Mouse (Mus musculus): ENCODE data around the gene Ddx60. TPM values are rescaled to one million over a fixed set of nuclear protein-coding genes. Genes with fewer than 3 reads are reported as not detected.

Gene Ddx60
- polyA plus RNA-seq (2016; fragmentation: Nextera tagmentation; extraction: Ambion mirVana) = 0.57 and 2.0 TPM in 2 replicates

DNA sequence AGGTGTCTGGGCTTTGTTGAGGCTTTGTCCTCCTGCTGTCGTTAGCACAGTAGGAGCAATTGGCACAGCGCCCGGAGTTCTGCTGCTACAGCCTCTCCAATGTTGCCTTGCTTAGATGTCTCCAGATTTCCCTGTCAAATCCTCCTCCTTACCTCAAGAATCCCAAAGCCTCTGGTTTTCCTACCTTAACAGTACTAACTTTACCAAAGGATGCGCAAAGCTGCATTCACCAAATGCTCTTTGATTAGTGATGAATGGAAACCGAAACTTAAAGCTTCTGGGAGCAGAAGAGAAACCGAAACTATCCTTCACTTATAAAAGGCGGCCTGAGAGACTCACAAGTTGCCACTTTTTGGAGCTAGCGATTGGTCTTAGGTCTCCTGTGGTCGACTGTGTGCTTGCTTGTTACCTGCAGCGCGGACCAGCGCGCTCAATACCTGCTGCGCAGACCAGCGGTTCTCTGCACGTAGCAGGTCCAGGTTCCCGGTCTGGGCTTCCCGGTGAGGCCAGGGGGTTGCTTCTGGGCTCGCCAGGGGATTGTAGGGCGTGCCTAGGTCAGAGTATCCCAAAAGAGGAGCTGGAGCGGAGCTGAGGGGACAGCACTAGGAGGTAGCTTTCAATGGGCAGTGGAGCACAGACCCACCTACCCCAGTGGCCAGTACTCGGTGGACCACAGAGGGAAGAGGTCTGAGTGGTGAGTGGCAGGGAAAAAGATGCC lies at the start of gene Ddx60:
Gene Ddx60 (plus strand): TSS at position 311 of the 718 bp plus-strand sequence.
- Histone ChIP-seq H3K4me1 (peaks cover 25% of the 10 kb centered on the region; the same call in 1 of the 2 replicates), H3K4me3 (peak within 1 kb of the TSS; percentile 62), H3K27ac (peak within 1 kb of the TSS; percentile 92), H3K9me3 (no peaks in the 10 kb centered on the region), H3K36me3 (no peaks in the 10 kb centered on the region), H3K27me3 (ENCODE audit: insufficient read depth, poor library complexity, severe bottlenecking) (no peaks in the 10 kb centered on the region)
- no peak for DNase-seq (ENCODE audit: low spot score)
- WGBS = 8% methylated on average over 22 of the region's 22 CpGs

DNA sequence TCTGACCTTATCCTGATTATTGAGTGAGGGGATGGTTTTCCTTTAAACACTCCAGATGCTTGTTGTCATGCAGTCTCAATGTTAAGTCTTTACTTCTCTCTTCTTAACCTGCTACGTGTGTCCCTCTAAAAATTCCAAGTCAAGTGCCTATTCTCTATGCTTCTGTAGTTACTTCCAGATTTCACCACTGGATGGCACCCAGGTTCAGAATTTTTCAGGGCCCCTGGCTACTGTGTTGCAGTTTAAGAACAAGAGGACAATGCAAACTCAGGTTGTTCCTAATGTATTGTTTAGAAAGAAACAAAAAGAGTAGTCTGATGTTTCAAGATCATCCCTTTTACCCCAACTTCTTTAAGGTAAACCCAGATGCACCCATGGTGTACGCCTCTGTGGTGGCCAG lies 33.8 kb upstream of the Ddx60 start:
- Histone ChIP-seq H3K36me3 (peaks cover 34% of the 10 kb centered on the region), H3K9me3 (no peaks in the 10 kb centered on the region), H3K4me1 (peaks cover 22% of the 10 kb centered on the region), H3K4me3 (no peak overlapping the region), H3K27ac (no peak overlapping the region), H3K27me3 (ENCODE audit: insufficient read depth, poor library complexity, severe bottlenecking) (no peaks in the 10 kb centered on the region)
- no peak for DNase-seq (ENCODE audit: low spot score)
- WGBS = 51% methylated on average over 2 of the region's 2 CpGs

DNA sequence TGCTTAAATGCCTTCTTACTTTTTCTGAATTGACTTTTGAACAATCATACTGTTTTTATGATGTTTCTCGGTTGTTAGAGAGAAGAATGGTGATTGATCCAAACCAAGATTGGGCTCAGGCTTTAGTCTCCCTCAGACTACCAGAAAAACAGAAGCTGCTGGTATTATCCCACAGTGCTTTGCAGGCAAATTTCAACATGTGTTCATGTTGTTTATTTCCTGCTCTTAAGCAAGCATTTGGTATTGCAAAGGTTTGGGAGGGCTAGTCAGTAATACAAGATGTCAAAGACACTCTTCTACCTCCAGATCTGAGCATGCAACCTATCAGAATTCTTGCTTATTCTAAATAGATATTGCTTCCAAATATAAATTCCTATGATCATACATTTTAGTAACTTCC lies 31.1 kb upstream of the Ddx60 start:
- peaks cover 22% of the 10 kb centered on the region for H3K4me1 ChIP-seq
- peaks cover 35% of the 10 kb centered on the region for H3K36me3 ChIP-seq
- DNase-seq (ENCODE audit: low spot score) = no peak
- 88% methylated on average over 1 of the region's 1 CpGs for WGBS
- H3K9me3 ChIP-seq = no peaks in the 10 kb centered on the region
- no peak overlapping the region for H3K4me3 ChIP-seq
- no peaks in the 10 kb centered on the region for H3K27me3 ChIP-seq (ENCODE audit: insufficient read depth, poor library complexity, severe bottlenecking)
- H3K27ac ChIP-seq = no peak overlapping the region

DNA sequence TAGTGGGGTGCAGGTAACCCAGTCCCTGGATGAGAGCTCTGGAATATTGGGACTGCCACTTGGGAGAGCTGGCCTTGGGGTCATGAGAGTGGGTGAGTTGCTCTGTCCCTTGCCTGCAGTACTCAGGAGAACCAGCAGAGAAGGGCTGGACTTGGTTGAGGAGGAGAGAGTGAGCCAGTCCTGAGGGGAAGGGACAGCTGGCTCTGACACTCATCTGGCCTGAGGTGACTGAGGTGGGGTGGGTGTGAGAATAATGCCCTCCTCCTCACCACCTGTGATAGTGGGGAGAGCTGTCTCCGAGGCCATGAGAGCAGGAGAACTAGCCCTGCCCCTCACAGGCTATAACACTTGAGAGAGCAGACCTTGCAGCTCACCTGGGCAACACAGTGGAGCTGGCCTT lies 30.5 kb upstream of the Ddx60 start:
- Histone ChIP-seq H3K27me3 (ENCODE audit: insufficient read depth, poor library complexity, severe bottlenecking) (no peaks in the 10 kb centered on the region), H3K27ac (peak overlapping the region; percentile 60), H3K9me3 (no peaks in the 10 kb centered on the region), H3K4me3 (peak overlapping the region; percentile 13), H3K36me3 (peaks cover 33% of the 10 kb centered on the region), H3K4me1 (peaks cover 22% of the 10 kb centered on the region)
- DNase-seq (ENCODE audit: low spot score) = no peak
- WGBS = 53% methylated on average over 1 of the region's 1 CpGs

DNA sequence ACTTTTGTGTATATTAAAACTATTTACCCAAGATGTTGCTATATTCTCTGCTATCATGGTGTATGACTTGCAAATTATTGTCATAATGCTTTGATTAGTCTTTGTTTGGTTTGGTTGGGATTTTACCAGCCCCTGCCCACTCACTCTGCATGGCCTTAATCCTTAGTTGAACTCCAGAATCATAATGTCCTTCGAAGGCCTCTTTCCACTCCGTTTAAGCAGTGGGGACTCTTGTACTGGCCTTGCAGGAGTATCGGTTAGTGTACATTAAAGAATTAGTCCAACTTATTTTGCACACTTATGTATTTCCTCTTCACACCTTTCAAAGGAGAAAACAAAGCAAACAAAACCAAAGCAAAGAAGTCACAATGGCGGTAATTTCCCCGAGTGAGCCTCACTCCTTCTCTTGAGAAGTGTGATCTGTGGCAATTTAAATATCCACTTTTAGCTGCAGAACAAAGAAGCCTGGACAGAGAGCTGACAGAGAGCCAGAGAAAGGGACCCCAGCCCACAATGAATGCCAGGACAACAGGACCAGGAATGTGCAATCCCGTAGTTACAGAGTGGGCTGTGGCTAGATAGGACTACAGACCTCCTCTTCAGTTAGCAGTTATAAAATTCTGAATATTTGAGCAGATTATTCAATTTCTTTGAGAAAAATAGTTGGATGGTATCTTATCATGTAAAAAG lies 26.7 kb upstream of the Ddx60 start:
- H3K27ac ChIP-seq = peak overlapping the region; percentile 88
- peaks cover 16% of the 10 kb centered on the region for H3K4me1 ChIP-seq
- H3K27me3 ChIP-seq (ENCODE audit: insufficient read depth, poor library complexity, severe bottlenecking) = no peaks in the 10 kb centered on the region
- H3K4me3 ChIP-seq = peak overlapping the region; percentile 59
- 46% methylated on average over 6 of the region's 6 CpGs for WGBS
- H3K36me3 ChIP-seq = peaks cover 13% of the 10 kb centered on the region
- H3K9me3 ChIP-seq = no peaks in the 10 kb centered on the region
- DNase-seq (ENCODE audit: low spot score) = no peak

DNA sequence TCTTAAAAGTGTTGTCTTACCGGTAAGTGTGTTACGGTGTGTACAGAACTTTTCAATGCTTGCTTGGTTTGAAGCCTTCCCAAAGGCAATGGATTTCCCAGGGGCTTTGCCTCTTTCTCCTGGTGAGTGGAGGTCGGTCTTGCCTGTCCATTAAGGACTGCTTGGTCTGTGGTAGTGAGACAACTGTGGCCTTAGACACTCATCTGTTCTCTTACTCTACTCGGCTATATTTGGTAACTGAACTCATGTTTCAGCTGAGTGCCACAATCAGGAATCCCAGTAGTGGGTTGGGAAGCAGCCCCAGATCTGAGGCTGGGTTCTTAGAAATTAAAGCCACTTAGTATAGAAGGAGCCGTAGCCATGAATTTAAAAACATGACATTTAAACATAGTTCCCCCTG lies 25.4 kb upstream of the Ddx60 start, which contains the start of gene Palld:
Gene Palld (minus strand): TSS at position 170 of the 400 bp plus-strand sequence.
- peaks cover 11% of the 10 kb centered on the region for H3K36me3 ChIP-seq
- WGBS = 49% methylated on average over 5 of the region's 5 CpGs
- peaks cover 12% of the 10 kb centered on the region for H3K4me1 ChIP-seq
- H3K9me3 ChIP-seq = no peaks in the 10 kb centered on the region
- peak within 1 kb of the TSS; percentile 59 for H3K4me3 ChIP-seq
- DNase-seq (ENCODE audit: low spot score) = peak; percentile 79
- H3K27ac ChIP-seq = peak within 1 kb of the TSS; percentile 88
- no peaks in the 10 kb centered on the region for H3K27me3 ChIP-seq (ENCODE audit: insufficient read depth, poor library complexity, severe bottlenecking)

DNA sequence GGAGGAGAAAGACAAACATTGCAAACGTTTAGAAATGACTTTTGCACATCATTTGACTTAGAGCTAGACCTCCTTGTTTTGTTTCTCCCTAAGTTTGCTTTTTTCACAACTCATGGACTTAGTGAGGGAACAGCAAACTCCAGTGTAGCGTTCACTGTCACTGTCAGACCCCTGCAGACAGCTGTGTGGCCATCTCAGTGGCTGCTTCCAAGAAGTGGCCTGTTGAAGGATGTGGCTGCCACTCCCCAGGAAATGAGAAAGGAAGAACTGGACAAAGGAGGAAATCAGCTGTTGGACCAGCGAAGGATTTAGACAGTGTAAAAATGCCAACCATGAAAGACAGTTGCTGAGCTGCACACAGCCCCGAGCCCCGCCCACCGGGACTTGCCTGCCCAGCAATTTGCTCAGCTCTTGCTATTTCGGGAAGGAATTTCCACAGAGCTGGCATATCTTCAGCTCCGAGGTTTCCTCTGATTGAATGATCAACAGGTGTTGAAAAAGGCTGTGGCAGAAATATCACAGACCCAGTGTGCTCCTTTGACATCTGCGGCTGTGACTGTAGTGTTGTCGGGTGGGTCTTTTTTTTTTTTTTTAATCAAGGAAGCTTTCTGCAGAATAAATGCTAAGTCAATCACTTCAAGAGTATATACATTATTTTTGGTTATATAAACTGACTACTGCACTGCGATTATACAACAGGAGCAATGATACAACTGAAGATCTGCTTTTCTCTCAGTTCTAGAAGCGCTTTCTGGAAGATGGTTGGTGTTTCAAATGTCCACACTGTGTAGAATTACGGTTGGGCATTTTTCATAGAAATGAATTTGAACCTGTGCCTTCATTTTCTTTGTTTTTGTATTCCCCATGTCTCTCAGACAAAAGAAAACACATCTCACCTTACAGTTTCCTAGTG lies 19.3 kb upstream of the Ddx60 start:
- Histone ChIP-seq H3K36me3 (no peaks in the 10 kb centered on the region), H3K27ac (peak overlapping the region; percentile 86), H3K9me3 (no peaks in the 10 kb centered on the region), H3K4me1 (peaks cover 18% of the 10 kb centered on the region), H3K4me3 (peak overlapping the region; percentile 31), H3K27me3 (ENCODE audit: insufficient read depth, poor library complexity, severe bottlenecking) (no peaks in the 10 kb centered on the region)
- peak; percentile 92 for DNase-seq (ENCODE audit: low spot score)
- WGBS = 26% methylated on average over 13 of the region's 13 CpGs

DNA sequence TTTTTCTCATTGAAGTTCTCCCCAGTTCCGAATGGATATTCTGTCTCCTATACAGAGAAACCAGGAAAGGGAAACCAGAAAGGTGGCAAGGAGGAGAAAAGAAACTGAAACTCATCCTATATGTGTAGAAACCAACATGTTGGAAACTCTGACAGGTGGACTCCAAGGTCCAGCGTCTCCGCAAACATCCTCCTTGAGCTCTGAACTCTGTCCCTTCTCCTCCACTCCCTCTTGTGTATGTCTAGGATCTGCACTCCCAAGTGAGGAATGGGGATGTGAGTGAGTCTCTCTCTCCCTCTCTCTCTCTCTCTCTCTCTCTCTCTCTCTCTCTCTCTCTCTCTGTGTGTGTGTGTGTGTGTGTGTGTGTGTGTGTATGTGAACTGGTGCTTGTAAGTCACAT lies 18.6 kb upstream of the Ddx60 start:
- 57% methylated on average over 3 of the region's 3 CpGs for WGBS
- Histone ChIP-seq H3K36me3 (no peaks in the 10 kb centered on the region), H3K4me3 (no peak overlapping the region), H3K27ac (peak overlapping the region; percentile 84), H3K27me3 (ENCODE audit: insufficient read depth, poor library complexity, severe bottlenecking) (no peaks in the 10 kb centered on the region), H3K4me1 (peaks cover 23% of the 10 kb centered on the region), H3K9me3 (no peaks in the 10 kb centered on the region)
- DNase-seq (ENCODE audit: low spot score) = no peak

DNA sequence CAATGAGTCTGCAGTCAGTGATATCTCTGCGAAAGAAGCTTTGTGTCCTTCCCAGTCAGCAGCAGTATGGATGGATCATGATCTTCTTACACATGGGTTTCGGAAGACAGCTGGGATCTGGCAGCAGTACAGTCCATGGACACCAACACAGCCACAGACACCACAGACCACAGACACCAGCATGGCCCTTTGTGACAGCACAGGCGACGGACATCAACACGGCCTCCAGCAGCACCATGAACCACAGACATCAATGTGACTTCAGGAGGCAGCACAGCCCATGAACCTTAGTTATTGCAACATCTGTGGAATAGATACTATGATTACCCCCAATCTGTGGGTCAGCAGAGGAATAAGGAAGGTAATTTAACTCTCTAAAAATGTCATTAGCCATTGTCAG lies 15.1 kb upstream of the Ddx60 start:
- WGBS = 81% methylated on average over 5 of the region's 5 CpGs
- Histone ChIP-seq H3K27ac (no peak overlapping the region), H3K4me1 (peaks cover 24% of the 10 kb centered on the region), H3K4me3 (no peak overlapping the region), H3K36me3 (no peaks in the 10 kb centered on the region), H3K27me3 (ENCODE audit: insufficient read depth, poor library complexity, severe bottlenecking) (no peaks in the 10 kb centered on the region), H3K9me3 (no peaks in the 10 kb centered on the region)
- DNase-seq (ENCODE audit: low spot score) = no peak

DNA sequence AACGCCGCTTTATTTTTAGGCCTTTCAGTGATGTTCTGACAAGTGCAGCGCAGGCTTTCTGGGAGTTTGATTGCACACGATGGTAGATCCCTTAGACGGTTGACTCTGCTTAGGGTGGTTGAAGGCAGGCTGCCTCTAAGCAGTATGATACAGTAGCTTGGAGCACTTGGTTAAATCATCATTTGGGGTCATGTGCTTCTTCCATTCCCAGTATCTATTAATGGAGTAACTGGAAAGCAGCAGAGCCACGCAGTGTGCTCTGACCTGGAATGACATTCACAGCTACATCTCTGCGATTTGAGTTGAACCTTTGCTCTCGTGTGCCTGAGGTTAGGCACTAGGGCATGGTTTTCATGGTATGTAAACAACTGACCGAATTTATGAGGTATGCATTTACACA lies 13.9 kb upstream of the Ddx60 start:
- Histone ChIP-seq H3K4me1 (peaks cover 20% of the 10 kb centered on the region), H3K36me3 (no peaks in the 10 kb centered on the region), H3K4me3 (no peak overlapping the region), H3K9me3 (no peaks in the 10 kb centered on the region), H3K27ac (peak overlapping the region; percentile 44), H3K27me3 (ENCODE audit: insufficient read depth, poor library complexity, severe bottlenecking) (no peaks in the 10 kb centered on the region)
- DNase-seq (ENCODE audit: low spot score) = no peak
- 62% methylated on average over 9 of the region's 9 CpGs for WGBS

DNA sequence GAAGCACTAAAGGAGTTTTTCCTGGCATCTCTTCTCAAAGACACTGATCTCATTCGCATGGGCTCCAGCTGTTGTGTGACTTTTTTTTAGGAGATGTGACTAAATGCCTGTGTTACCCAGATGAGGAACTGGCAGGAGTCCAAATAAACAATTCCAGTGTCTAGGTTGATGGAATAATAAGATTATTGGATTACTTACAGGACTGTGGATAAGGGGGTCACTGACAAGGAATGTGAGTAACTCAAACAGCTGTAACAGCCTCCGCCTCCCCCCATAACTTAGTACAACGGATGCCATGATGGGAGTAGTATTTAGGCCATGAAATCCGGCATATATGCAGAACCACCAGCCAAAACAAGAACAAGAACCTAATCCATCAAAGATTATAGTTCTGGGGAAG lies 10.6 kb upstream of the Ddx60 start:
- peaks cover 37% of the 10 kb centered on the region for H3K4me1 ChIP-seq
- H3K9me3 ChIP-seq = no peaks in the 10 kb centered on the region
- no peak overlapping the region for H3K27ac ChIP-seq
- H3K4me3 ChIP-seq = no peak overlapping the region
- H3K27me3 ChIP-seq (ENCODE audit: insufficient read depth, poor library complexity, severe bottlenecking) = no peaks in the 10 kb centered on the region
- H3K36me3 ChIP-seq = no peaks in the 10 kb centered on the region
- 86% methylated on average over 4 of the region's 4 CpGs for WGBS
- no peak for DNase-seq (ENCODE audit: low spot score)

DNA sequence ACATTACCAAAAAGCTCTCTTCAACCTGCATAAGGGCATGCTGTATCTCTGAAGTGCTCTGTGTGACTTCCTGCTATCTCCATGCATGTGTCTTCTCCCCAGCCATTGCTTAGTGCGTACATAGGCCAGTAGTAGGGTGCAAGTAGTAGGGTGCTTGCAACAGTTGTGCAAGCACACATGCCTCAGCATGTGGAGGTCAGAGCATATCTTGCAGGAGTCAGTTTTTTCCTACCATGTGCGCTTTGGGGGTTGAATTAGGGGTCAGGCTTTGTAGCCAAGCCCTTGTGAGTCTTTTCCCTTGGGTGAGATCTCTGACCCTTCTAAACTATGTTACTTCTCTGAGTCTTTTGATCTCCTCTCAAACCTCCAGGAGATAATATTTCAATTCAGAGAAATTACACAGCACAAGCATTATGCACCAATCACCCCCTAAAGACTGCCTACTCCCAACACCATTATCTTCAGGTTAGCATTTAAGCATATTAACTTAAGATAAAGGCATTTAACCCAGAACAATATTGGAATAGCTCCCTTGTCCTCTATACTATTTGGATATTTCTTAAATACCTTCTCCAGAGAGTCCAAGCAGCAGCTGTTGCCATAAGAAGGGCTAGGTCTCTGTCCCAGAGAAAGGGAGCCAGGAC lies 8.6 kb upstream of the Ddx60 start:
- 81% methylated on average over 2 of the region's 2 CpGs for WGBS
- Histone ChIP-seq H3K4me3 (no peak overlapping the region), H3K9me3 (no peaks in the 10 kb centered on the region), H3K27ac (peak overlapping the region; percentile 77; the same call in 1 of the 2 replicates), H3K4me1 (peaks cover 32% of the 10 kb centered on the region), H3K27me3 (ENCODE audit: insufficient read depth, poor library complexity, severe bottlenecking) (no peaks in the 10 kb centered on the region), H3K36me3 (no peaks in the 10 kb centered on the region)
- DNase-seq (ENCODE audit: low spot score) = no peak
